Mouse (Mus musculus) CD4-positive, CD25-positive, alpha-beta regulatory T cell, adult 2 months (primary cell): ENCODE measurements at regions not wholly inside any gene's neighbourhood (a gene's known extent, or its start where the extent isn't known, plus 50 kb on each side); places are given as distances from the start of the nearest gene placed in this dataset.

ENCODE experiments used
- DNase-seq: peaks from one replicate; pipeline ENCODE4 v3.0.0-alpha.2; 2012; ENCODE audit warnings: low read depth, low spot score

GRCm38 (mm10) chr13:37657248-37657647 is 121.0 kb upstream of the Rreb1 start:
- DNase-seq, result peak; percentile 46

DNA sequence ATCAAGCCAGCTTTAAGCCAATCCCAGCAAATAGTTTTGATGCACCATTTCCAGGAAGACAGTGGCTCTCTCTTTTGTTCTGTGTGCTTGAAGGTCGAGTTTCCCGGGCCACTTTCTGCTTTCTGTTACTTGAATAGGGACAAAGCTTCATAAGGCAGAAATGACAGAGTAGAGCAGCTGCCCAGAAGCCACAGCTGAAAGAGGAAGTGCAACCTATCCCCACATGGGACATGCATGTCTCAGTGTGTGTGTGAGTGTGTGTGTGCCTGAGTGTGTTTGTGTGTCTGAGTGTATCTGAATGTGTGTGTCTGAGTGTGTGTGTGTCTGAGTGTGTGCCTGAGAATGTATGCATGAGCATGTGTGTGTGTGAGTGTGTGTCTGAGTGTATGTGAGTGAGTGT is 120.2 kb upstream of the Rreb1 start:
- peak; percentile 53 for DNase-seq

DNA sequence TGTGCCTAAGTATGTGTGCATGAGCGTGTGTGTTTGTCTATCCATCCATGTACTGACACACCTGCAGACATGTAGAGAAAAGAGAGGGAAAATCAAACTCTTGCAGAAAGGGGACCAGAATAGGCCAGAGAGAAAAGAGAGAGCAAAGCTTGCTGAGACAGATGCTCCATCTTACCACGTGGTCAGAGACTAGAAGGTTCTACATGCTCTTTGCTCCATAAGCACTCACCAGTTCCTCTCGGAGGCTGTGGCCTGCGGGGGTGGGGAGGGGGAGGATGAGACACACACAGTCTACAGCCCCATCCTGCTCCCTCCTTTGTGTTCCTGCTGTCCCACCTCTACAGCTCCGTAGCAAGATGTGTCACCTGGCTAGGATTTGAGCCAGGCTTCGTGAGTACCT is 119.7 kb upstream of the Rreb1 start:
- DNase-seq, result no peak

GRCm38 (mm10) chr13:37660083-37660482 is 118.1 kb upstream of the Rreb1 start:
- no peak for DNase-seq

GRCm38 (mm10) chr13:37660668-37661067 is 117.5 kb upstream of the Rreb1 start:
- no peak for DNase-seq

DNA sequence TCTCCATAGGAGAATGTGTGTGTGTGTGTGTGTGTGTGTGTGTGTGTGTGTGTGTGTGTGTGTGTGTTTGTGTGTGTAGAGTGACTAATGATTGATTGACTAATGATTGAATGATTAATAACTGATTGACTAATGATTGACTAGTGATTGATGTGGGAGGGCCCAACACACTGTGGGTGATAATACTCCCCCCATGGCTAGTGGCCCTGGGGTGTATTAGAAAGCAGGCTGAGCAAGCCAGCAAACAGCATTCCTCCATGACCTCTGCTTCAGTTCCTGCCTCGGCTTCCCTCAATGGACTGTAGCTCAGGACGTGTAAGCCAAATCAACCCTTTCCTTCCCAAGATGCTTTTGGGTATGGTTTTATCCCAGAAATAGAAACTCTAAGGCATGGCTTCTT is 114.1 kb upstream of the Rreb1 start:
- no peak for DNase-seq

GRCm38 (mm10) chr13:37666207-37667003 is 111.8 kb upstream of the Rreb1 start:
- no peak for DNase-seq

- DNase-seq, result no peak
Measured at GRCm38 (mm10) chr13:37667386-37667785, 110.8 kb upstream of the Rreb1 start.

DNA sequence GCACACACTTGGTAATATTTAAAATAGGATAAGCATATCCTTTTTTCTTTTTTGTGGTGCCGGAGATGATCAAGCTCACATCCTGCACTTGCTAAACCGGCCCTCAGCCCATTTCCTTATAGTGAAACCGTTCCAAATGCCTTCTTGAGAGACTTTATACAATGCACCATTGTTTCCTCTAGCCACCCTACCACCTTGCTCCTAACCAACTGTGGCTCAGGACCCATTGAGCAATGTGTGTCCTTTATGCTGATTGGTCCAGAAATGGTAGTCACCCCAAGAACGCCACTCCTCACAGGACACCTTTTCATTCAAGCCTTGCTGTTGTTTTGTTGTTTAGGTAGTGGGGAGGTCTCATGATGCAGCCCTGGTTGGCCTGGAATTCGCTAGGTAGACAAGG is 110.3 kb upstream of the Rreb1 start:
- DNase-seq, result no peak

GRCm38 (mm10) chr13:37671109-37671508 is 107.1 kb upstream of the Rreb1 start:
- no peak for DNase-seq

GRCm38 (mm10) chr13:37674676-37675350 is 103.4 kb upstream of the Rreb1 start:
- peak; percentile 18 for DNase-seq

- DNase-seq, result no peak
Measured at GRCm38 (mm10) chr13:37675718-37676117, 102.5 kb upstream of the Rreb1 start.

- no peak for DNase-seq
Measured at GRCm38 (mm10) chr13:37676912-37677311, 101.3 kb upstream of the Rreb1 start.

DNA sequence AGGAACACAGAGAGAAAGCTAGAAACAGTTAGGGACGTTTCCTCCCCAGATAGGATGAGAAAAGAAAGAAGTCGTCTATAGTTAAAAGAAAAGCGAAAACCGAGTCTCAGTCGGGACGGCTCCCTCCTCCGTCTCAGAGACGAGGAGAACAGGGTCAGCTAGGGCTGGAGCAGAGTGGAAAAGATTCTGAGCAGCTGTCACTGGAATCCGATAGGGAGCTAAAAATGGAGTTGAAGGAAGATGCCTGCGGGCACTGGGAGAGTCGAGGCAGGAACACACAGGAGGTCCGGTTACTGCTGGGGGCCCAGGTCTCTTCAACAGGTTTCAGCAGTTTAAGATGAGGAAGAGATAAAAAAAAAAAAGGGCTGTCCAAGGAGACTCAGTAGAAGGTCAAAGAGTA is 99.9 kb upstream of the Rreb1 start:
- no peak for DNase-seq

DNA sequence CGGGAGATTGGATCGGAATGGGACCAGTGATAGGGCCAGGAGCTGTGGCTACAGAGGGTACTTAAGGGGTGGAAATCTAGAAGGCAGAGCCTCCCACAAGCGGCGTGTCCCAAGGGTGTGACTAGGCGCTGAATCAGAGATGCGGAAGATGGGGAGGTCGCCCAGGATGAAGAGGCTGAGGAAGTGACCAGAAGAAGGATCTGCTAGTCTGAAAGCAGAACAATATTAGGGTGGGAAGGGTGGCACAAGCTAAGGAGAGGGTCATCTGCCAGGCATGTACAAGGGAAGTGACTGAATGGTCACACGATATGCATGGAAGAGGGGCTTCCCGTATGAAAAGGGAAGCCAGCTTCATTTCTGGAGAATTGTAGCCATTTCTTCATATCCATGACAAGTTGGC is 99.4 kb upstream of the Rreb1 start:
- no peak for DNase-seq

DNA sequence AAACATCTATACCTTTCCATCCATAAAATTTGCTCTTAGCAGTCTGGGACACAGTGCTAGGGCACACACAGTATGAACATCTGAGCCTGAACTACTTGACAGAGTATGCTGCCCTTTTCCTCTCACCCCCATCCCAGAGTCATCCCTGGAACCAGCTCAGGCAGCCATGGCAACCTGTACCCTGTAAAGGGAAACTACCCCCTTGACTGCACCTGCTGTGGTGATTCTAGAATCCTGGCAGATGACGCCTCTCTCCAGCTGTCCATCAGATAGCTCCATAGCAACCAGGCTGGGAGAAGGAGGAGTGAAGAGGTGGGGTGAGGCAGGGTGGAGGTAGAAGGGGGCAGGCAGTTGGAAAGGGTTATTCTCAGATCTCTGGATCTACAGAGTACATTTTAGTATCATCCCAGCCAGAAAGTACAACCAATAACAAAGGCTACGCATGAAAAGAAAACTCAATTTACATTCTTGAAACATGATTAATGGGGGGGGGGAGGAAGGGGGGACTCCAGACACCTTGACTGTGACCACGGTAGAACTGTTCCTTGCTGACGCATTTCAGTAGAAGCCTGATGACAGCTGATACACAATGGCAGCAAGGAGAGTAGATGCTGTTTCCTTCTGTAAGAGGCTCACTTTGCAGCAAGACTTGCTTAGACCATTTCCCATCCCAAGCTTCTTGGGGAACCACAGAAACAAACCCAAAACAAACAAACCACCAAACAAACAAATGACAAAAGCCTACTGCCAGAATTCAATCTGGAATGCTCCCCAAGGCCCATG is 97.2 kb upstream of the Rreb1 start:
- DNase-seq, result no peak

GRCm38 (mm10) chr13:37683045-37683679 is 95.0 kb upstream of the Rreb1 start:
- DNase-seq, result no peak

- no peak for DNase-seq
Measured at GRCm38 (mm10) chr13:37685617-37686016, 92.6 kb upstream of the Rreb1 start.

GRCm38 (mm10) chr13:37686109-37686508 is 92.1 kb upstream of the Rreb1 start:
- DNase-seq, result no peak

- no peak for DNase-seq
Measured at GRCm38 (mm10) chr13:37689127-37689777, 88.9 kb upstream of the Rreb1 start.

GRCm38 (mm10) chr13:37691855-37692445 is 86.2 kb upstream of the Rreb1 start:
- no peak for DNase-seq
